Mouse (Mus musculus) kidney, postnatal 0 days (tissue): ENCODE results near the gene Tdrd5. TPM values are rescaled to one million over a fixed set of nuclear protein-coding genes. Genes with fewer than 3 reads are reported as not detected.
"Not testable (repeated sequence)": the region's sequence is repeated elsewhere in the genome, so short reads cannot be mapped to it uniquely, and the experiment has no call there.

Experiments used
- ATAC-seq: fragments of 200-750 bp; cut with Nextera tagmentation; replicated peaks from 2 replicates; pipeline ENCODE4 v1.8.0; 2017; ENCODE audit warnings: low read depth, moderate number of reproducible peaks, moderate TSS enrichment, moderate library complexity; ENCODE audit not compliant: low FRiP score
- DNase-seq: peaks from one replicate; pipeline ENCODE4 v3.0.0-alpha.2; 2016; ENCODE audit warnings: low spot score
- H3K27ac ChIP-seq: fragments of 300-500 bp; sonication (generic); 2 replicates; pipeline ENCODE4 v1.5.1; 2014; ENCODE audit warnings: mild to moderate bottlenecking
- H3K27me3 ChIP-seq: fragments of 300-500 bp; sonication (generic); 2 replicates; pipeline ENCODE4 v1.6.1; 2014; ENCODE audit warnings: low read length, mixed read lengths; ENCODE audit not compliant: insufficient read depth
- H3K36me3 ChIP-seq: fragments of 300-500 bp; sonication (generic); 2 replicates; pipeline ENCODE4 v1.6.1; 2014; ENCODE audit warnings: low read length, mixed read lengths; ENCODE audit not compliant: insufficient read depth
- H3K4me1 ChIP-seq: fragments of 300-500 bp; sonication (generic); replicated peaks from 2 replicates; pipeline ENCODE4 v1.6.1; 2014; ENCODE audit warnings: antibody characterized with exemption, low read length, mixed read lengths; ENCODE audit not compliant: insufficient read depth
- H3K4me2 ChIP-seq: fragments of 300-500 bp; sonication (generic); 2 replicates; pipeline ENCODE4 v1.6.1; 2014; ENCODE audit warnings: mild to moderate bottlenecking, low read length, moderate library complexity, mixed read lengths
- H3K4me3 ChIP-seq: fragments of 300-500 bp; sonication (generic); replicated peaks from 2 replicates; pipeline ENCODE4 v1.5.1; 2014; ENCODE audit warnings: low read depth, low read length
- H3K9ac ChIP-seq: fragments of 300-500 bp; sonication (generic); 2 replicates; pipeline ENCODE4 v1.6.1; 2014; ENCODE audit warnings: low read depth, low read length
- H3K9me3 ChIP-seq: fragments of 300-500 bp; sonication (generic); replicated peaks from 2 replicates; pipeline ENCODE4 v1.6.1; 2016; ENCODE audit warnings: low read length, inconsistent platforms, mixed read lengths
- CTCF ChIP-seq: IDR thresholded peaks from 2 replicates; pipeline ENCODE4 v1.5.1; 2016; ENCODE audit warnings: antibody characterized with exemption, low read depth, mild to moderate bottlenecking, moderate library complexity
- WGBS: fragments of 180-500 bp; shearing (Covaris S2); extraction: QIAGEN DNeasy Blood & Tissue Kit; methylation state at CpG from one replicate; pipeline ENCODE4 v1.1.7; 2014; 5-methylcytosine and 5-hydroxymethylcytosine counted together
- polyA plus RNA-seq: library from polyadenylated mRNA; unstranded; fragments of >200 nt; fragmentation: Nextera tagmentation; extraction: Ambion mirVana; gene quantifications from 2 replicates; pipeline ENCODE4 v1.2.1, GENCODE M21; 2015

Gene Tdrd5
- polyA plus RNA-seq, 1 experiment from 2014 or later, result 4.5 TPM

- Histone ChIP-seq H3K27ac (no peak overlapping the region), H3K4me2 (no peak overlapping the region), H3K9me3 (no peaks in the 10 kb centered on the region), H3K27me3 (no peaks in the 10 kb centered on the region), H3K9ac (no peak overlapping the region), H3K4me3 (no peak overlapping the region), H3K36me3 (no peaks in the 10 kb centered on the region), H3K4me1 (no peaks in the 10 kb centered on the region)
- 52% methylated on average over 5 of the region's 5 CpGs for WGBS
- no peak for ATAC-seq
- DNase-seq, result no peak
- TF ChIP-seq CTCF, result no peak
Measured at GRCm38 (mm10) chr1:156271654-156272053, 31.8 kb downstream of the Tdrd5 start.

DNA sequence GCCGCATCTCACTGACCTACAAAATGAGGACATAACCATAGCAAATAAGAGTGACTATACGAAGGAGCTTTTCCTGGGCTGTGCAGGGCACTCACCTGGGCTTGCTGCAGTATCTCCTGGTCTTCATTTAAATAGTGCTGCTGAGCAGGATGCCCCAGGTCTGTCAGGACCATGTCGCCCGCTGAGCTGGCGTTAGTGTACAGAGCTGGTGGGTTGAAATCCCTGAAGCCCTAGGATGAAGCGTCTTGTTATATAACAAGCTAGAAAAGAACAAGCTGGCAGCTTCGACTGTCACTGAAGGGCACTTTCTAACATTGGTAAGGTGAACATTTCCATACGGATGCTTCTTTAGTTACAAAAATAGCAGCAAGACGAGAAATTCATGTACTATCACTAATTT lies 33.0 kb downstream of the Tdrd5 start:
- WGBS, result 82% methylated on average over 9 of the region's 9 CpGs
- H3K9me3 ChIP-seq, result no peaks in the 10 kb centered on the region
- H3K36me3 ChIP-seq, result no peaks in the 10 kb centered on the region
- no peak overlapping the region for H3K9ac ChIP-seq
- ATAC-seq, result no peak
- H3K27me3 ChIP-seq, result no peaks in the 10 kb centered on the region
- no peak overlapping the region for H3K27ac ChIP-seq
- TF ChIP-seq CTCF, result no peak
- no peak for DNase-seq
- no peaks in the 10 kb centered on the region for H3K4me1 ChIP-seq
- H3K4me2 ChIP-seq, result no peak overlapping the region
- H3K4me3 ChIP-seq, result no peak overlapping the region

GRCm38 (mm10) chr1:156268546-156268945 lies 34.9 kb downstream of the Tdrd5 start:
- not testable (repeated sequence) for H3K9ac ChIP-seq, H3K27me3 ChIP-seq, H3K4me1 ChIP-seq, H3K9me3 ChIP-seq, H3K36me3 ChIP-seq, H3K4me2 ChIP-seq, H3K4me3 ChIP-seq, ATAC-seq, H3K27ac ChIP-seq
- peak; percentile 9 for DNase-seq
- 37% methylated on average over 3 of the region's 3 CpGs for WGBS

- Histone ChIP-seq H3K27me3 (no peaks in the 10 kb centered on the region), H3K9me3 (no peaks in the 10 kb centered on the region), H3K27ac (no peak overlapping the region), H3K4me3 (no peak overlapping the region), H3K9ac (no peak overlapping the region), H3K4me2 (no peak overlapping the region), H3K36me3 (no peaks in the 10 kb centered on the region), H3K4me1 (no peaks in the 10 kb centered on the region)
- DNase-seq (no peak), ATAC-seq (no peak)
- 81% methylated on average over 8 of the region's 8 CpGs for WGBS
- no peak for TF ChIP-seq CTCF
Measured at GRCm38 (mm10) chr1:156263946-156264345, 39.5 kb downstream of the Tdrd5 start.

GRCm38 (mm10) chr1:156263352-156263751 lies 40.1 kb downstream of the Tdrd5 start:
- Histone ChIP-seq H3K9me3 (no peaks in the 10 kb centered on the region), H3K4me2 (no peak overlapping the region), H3K4me1 (no peaks in the 10 kb centered on the region), H3K27me3 (no peaks in the 10 kb centered on the region), H3K27ac (no peak overlapping the region), H3K36me3 (no peaks in the 10 kb centered on the region), H3K9ac (no peak overlapping the region), H3K4me3 (no peak overlapping the region)
- 49% methylated on average over 2 of the region's 2 CpGs for WGBS
- peak; percentile 94 for TF ChIP-seq CTCF
- peak; percentile 78 for DNase-seq
- no peak for ATAC-seq

DNA sequence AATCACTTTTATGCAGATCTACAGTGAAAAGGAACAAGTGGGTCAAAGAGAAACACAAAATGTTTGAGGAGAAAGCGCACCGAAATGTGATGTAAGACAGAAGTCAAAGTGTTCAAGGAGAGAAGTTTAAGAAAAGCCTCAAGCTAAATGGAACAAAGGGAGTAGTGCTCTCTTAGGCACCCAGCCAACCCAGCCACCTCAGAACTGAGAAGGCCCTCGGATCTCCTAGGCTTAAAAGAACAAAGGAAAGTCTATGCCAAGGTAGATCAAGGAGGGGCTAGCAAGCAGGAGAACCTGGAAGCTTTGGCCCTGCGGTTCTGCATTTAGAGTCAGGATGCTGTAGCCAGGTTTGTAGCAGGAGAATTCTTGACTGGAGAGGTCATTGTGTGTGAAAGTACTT lies 48.6 kb downstream of the Tdrd5 start:
- Histone ChIP-seq H3K4me2 (no peak overlapping the region), H3K4me1 (no peaks in the 10 kb centered on the region), H3K27ac (no peak overlapping the region), H3K9me3 (no peaks in the 10 kb centered on the region), H3K27me3 (no peaks in the 10 kb centered on the region), H3K4me3 (no peak overlapping the region), H3K9ac (no peak overlapping the region), H3K36me3 (no peaks in the 10 kb centered on the region)
- DNase-seq, result no peak
- ATAC-seq, result no peak
- 68% methylated on average over 4 of the region's 4 CpGs for WGBS
- TF ChIP-seq CTCF, result no peak

DNA sequence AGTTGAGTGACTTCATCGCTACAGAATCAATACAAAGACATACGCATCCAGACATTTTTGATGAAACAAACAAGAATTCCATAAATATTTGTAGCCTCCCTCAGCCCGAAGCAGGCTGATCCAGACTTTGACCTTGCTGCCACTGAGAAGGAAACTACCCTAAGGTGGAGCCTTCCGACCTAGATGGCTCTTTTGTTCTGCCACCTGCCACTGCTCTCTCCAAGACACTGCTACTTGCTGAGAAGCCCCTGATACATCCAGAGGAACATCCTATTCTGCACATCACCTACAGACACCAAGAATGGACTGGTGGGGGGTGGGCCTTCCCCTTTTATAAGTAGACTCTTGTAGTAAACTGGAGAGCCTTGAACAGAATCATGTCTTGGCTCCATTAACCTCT lies 52.4 kb downstream of the Tdrd5 start:
- H3K36me3 ChIP-seq, DNase-seq: not testable (repeated sequence)
- 76% methylated on average over 4 of the region's 4 CpGs for WGBS

More for the DNA sequence above, 52.4 kb downstream of the Tdrd5 start:
- H3K27me3 ChIP-seq, ATAC-seq, H3K4me1 ChIP-seq, H3K4me2 ChIP-seq, H3K4me3 ChIP-seq, H3K9ac ChIP-seq, H3K9me3 ChIP-seq, H3K27ac ChIP-seq: not testable (repeated sequence)
